Mouse (Mus musculus): ENCODE measurements at regions not wholly inside any gene's neighbourhood (a gene's known extent, or its start where the extent isn't known, plus 50 kb on each side); places are given as distances from the start of the nearest gene placed in this dataset.

- Histone ChIP-seq H3K4me1 (peaks cover 8% of the 10 kb centered on the region; the same call in 1 of the 2 replicates), H3K27me3 (no peaks in the 10 kb centered on the region), H3K27ac (replicated peaks) (peak overlapping the region; percentile 17), H3K4me3 (no peak overlapping the region), H3K9me3 (no peaks in the 10 kb centered on the region), H3K4me2 (replicated peaks) (no peak overlapping the region; the same call in 1 of the 2 replicates), H3K36me3 (no peaks in the 10 kb centered on the region), H3K9ac (replicated peaks) (no peak overlapping the region)
- peak; percentile 55 for ATAC-seq (replicated peaks)
- WGBS = 39% methylated on average over 20 of the region's 20 CpGs
Measured at GRCm38 (mm10) chr10:99524273-99525212, 234.9 kb downstream of the Csl start.

GRCm38 (mm10) chr10:99526148-99526547 lies 233.3 kb downstream of the Csl start:
- Histone ChIP-seq H3K4me1 (peaks cover 10% of the 10 kb centered on the region; the same call in 1 of the 2 replicates), H3K36me3 (no peaks in the 10 kb centered on the region), H3K27me3 (no peaks in the 10 kb centered on the region), H3K4me3 (no peak overlapping the region), H3K9me3 (no peaks in the 10 kb centered on the region), H3K4me2 (replicated peaks) (no peak overlapping the region), H3K9ac (replicated peaks) (no peak overlapping the region), H3K27ac (replicated peaks) (no peak overlapping the region)
- ATAC-seq (replicated peaks) = no peak
- 86% methylated on average over 4 of the region's 4 CpGs for WGBS

- Histone ChIP-seq H3K4me2 (replicated peaks) (no peak overlapping the region), H3K4me1 (peaks cover 14% of the 10 kb centered on the region; the same call in 1 of the 2 replicates), H3K27me3 (no peaks in the 10 kb centered on the region), H3K9me3 (no peaks in the 10 kb centered on the region), H3K9ac (replicated peaks) (no peak overlapping the region), H3K36me3 (no peaks in the 10 kb centered on the region), H3K4me3 (no peak overlapping the region), H3K27ac (replicated peaks) (no peak overlapping the region)
- ATAC-seq (replicated peaks) = no peak
- WGBS = 91% methylated on average over 5 of the region's 5 CpGs
Measured at GRCm38 (mm10) chr10:99526561-99526960, 232.9 kb downstream of the Csl start.

- H3K9me3 ChIP-seq = no peaks in the 10 kb centered on the region
- no peak overlapping the region for H3K9ac ChIP-seq (replicated peaks)
- H3K4me2 ChIP-seq (replicated peaks) = no peak overlapping the region
- H3K4me3 ChIP-seq = no peak overlapping the region
- H3K27ac ChIP-seq (replicated peaks) = no peak overlapping the region; the same call in 1 of the 2 replicates
- H3K4me1 ChIP-seq = peaks cover 23% of the 10 kb centered on the region
- no peaks in the 10 kb centered on the region for H3K36me3 ChIP-seq
- ATAC-seq (replicated peaks) = no peak
- no peaks in the 10 kb centered on the region for H3K27me3 ChIP-seq
Measured at GRCm38 (mm10) chr10:99531104-99531503, 228.4 kb downstream of the Csl start.

GRCm38 (mm10) chr10:99531556-99531955 lies 227.9 kb downstream of the Csl start:
- Histone ChIP-seq H3K4me2 (replicated peaks) (no peak overlapping the region), H3K36me3 (no peaks in the 10 kb centered on the region), H3K4me1 (peaks cover 23% of the 10 kb centered on the region), H3K4me3 (no peak overlapping the region), H3K27ac (replicated peaks) (no peak overlapping the region; the same call in 1 of the 2 replicates), H3K9me3 (no peaks in the 10 kb centered on the region), H3K9ac (replicated peaks) (no peak overlapping the region), H3K27me3 (no peaks in the 10 kb centered on the region)
- peak; percentile 85 for ATAC-seq (replicated peaks)

GRCm38 (mm10) chr10:99531992-99532391 lies 227.5 kb downstream of the Csl start:
- H3K27me3 ChIP-seq = no peaks in the 10 kb centered on the region
- no peaks in the 10 kb centered on the region for H3K36me3 ChIP-seq
- ATAC-seq (replicated peaks) = peak; percentile 73
- no peak overlapping the region for H3K4me2 ChIP-seq (replicated peaks)
- H3K27ac ChIP-seq (replicated peaks) = peak overlapping the region; percentile 50
- WGBS = 19% methylated on average over 7 of the region's 7 CpGs
- no peak overlapping the region for H3K4me3 ChIP-seq
- no peaks in the 10 kb centered on the region for H3K9me3 ChIP-seq
- no peak overlapping the region for H3K9ac ChIP-seq (replicated peaks)
- peaks cover 23% of the 10 kb centered on the region for H3K4me1 ChIP-seq

GRCm38 (mm10) chr10:99532697-99533119 lies 226.8 kb downstream of the Csl start:
- no peak overlapping the region for H3K9ac ChIP-seq (replicated peaks)
- no peak overlapping the region for H3K4me2 ChIP-seq (replicated peaks)
- no peaks in the 10 kb centered on the region for H3K9me3 ChIP-seq
- H3K36me3 ChIP-seq = no peaks in the 10 kb centered on the region
- H3K4me3 ChIP-seq = no peak overlapping the region
- peak overlapping the region; percentile 50; the same call in 1 of the 2 replicates for H3K27ac ChIP-seq (replicated peaks)
- H3K27me3 ChIP-seq = no peaks in the 10 kb centered on the region
- H3K4me1 ChIP-seq = peaks cover 23% of the 10 kb centered on the region
- ATAC-seq (replicated peaks) = 0 out of 2 replicates have a peak, but pooled peaks have one; percentile 20
- WGBS = 40% methylated on average over 3 of the region's 3 CpGs

- ATAC-seq (replicated peaks) = no peak
- 88% methylated on average over 4 of the region's 4 CpGs for WGBS
Measured at GRCm38 (mm10) chr10:99533468-99533867, 226.0 kb downstream of the Csl start.

GRCm38 (mm10) chr10:99534237-99534636 lies 225.2 kb downstream of the Csl start:
- Histone ChIP-seq H3K4me1 (peaks cover 23% of the 10 kb centered on the region), H3K9me3 (no peaks in the 10 kb centered on the region), H3K36me3 (no peaks in the 10 kb centered on the region), H3K4me3 (no peak overlapping the region), H3K27me3 (no peaks in the 10 kb centered on the region), H3K9ac (replicated peaks) (no peak overlapping the region), H3K27ac (replicated peaks) (no peak overlapping the region), H3K4me2 (replicated peaks) (no peak overlapping the region)
- ATAC-seq (replicated peaks) = no peak
- WGBS = 85% methylated on average over 7 of the region's 7 CpGs

More at GRCm38 (mm10) chr10:99533468-99533867, 226.0 kb downstream of the Csl start:
- no peaks in the 10 kb centered on the region for H3K9me3 ChIP-seq
- no peak overlapping the region for H3K9ac ChIP-seq (replicated peaks)
- H3K4me1 ChIP-seq = peaks cover 23% of the 10 kb centered on the region
- no peak overlapping the region for H3K4me3 ChIP-seq
- no peak overlapping the region for H3K4me2 ChIP-seq (replicated peaks)
- no peaks in the 10 kb centered on the region for H3K27me3 ChIP-seq
- H3K36me3 ChIP-seq = no peaks in the 10 kb centered on the region
- no peak overlapping the region for H3K27ac ChIP-seq (replicated peaks)

GRCm38 (mm10) chr10:99538639-99539038 lies 220.8 kb downstream of the Csl start:
- Histone ChIP-seq H3K4me2 (replicated peaks) (no peak overlapping the region), H3K4me3 (no peak overlapping the region), H3K9ac (replicated peaks) (no peak overlapping the region), H3K9me3 (no peaks in the 10 kb centered on the region), H3K27me3 (no peaks in the 10 kb centered on the region), H3K27ac (replicated peaks) (no peak overlapping the region), H3K36me3 (no peaks in the 10 kb centered on the region), H3K4me1 (0 out of 2 replicates have a peak, but pooled peaks cover under 1% of the 10 kb centered on the region)
- WGBS = 59% methylated on average over 5 of the region's 5 CpGs
- ATAC-seq (replicated peaks) = no peak

GRCm38 (mm10) chr10:99552373-99552772 lies 207.1 kb downstream of the Csl start:
- H3K27me3 ChIP-seq = no peaks in the 10 kb centered on the region
- 60% methylated on average over 4 of the region's 4 CpGs for WGBS

GRCm38 (mm10) chr10:99552836-99553540 lies 206.5 kb downstream of the Csl start:
- WGBS = 70% methylated on average over 12 of the region's 12 CpGs
- H3K4me3 ChIP-seq = no peak overlapping the region
- H3K36me3 ChIP-seq = no peaks in the 10 kb centered on the region
- H3K4me2 ChIP-seq (replicated peaks) = no peak overlapping the region; the same call in 1 of the 2 replicates
- H3K9me3 ChIP-seq = no peaks in the 10 kb centered on the region
- no peak overlapping the region for H3K9ac ChIP-seq (replicated peaks)
- ATAC-seq (replicated peaks) = peak; percentile 91
- H3K27me3 ChIP-seq = no peaks in the 10 kb centered on the region
- H3K27ac ChIP-seq (replicated peaks) = peak overlapping the region; percentile 86
- H3K4me1 ChIP-seq = peaks cover 14% of the 10 kb centered on the region

More at GRCm38 (mm10) chr10:99552373-99552772, 207.1 kb downstream of the Csl start:
- Histone ChIP-seq H3K9me3 (no peaks in the 10 kb centered on the region), H3K4me1 (peaks cover 14% of the 10 kb centered on the region), H3K9ac (replicated peaks) (no peak overlapping the region), H3K4me3 (no peak overlapping the region), H3K27ac (replicated peaks) (peak overlapping the region; percentile 86), H3K4me2 (replicated peaks) (no peak overlapping the region), H3K36me3 (no peaks in the 10 kb centered on the region)
- ATAC-seq (replicated peaks) = peak; percentile 18; the same call in 1 of the 2 replicates
